Mouse (Mus musculus) layer of hippocampus, postnatal 10 days (tissue): Measurements from ENCODE around the gene Il6ra. TPM values are rescaled to one million over a fixed set of nuclear protein-coding genes. Genes with fewer than 3 reads are reported as not detected.
"Not testable (repeated sequence)": the region's sequence is repeated elsewhere in the genome, so short reads cannot be mapped to it uniquely, and the experiment has no call there.

Experiments
- DNase-seq, 2 experiments: peaks; one replicate each; pipeline ENCODE4 v3.0.0; 2021; ENCODE audit warnings: low spot score in 2 of 2
- total RNA-seq, 2 experiments: library from RNA; stranded (reverse); gene quantifications; 2 replicates each; pipeline ENCODE4 v1.2.3; 2021

The Il6ra gene
- total RNA-seq, 2 experiments from 2014 or later: 4.2 to 4.7 TPM

DNA sequence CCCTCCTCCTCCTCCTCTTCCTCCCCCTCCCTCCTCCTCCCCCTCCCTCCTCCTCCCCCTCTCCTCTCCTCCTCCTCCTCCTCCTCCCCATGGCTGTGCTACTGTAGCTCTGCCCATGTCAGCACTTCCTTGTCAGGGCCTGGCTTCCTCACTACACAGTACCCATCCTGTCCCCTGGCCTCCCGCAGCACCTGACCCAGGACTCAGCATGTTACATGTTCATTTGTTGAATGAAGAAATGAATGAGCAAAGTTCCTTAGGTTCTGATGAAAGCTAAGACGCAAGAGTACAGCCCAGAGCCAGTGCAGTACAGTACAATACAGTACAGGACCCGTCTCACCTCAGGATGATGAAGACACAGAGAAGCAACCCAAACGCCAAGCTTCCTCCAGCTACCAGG lies 36.5 kb downstream of the Il6ra start:
- no peak for DNase-seq

DNA sequence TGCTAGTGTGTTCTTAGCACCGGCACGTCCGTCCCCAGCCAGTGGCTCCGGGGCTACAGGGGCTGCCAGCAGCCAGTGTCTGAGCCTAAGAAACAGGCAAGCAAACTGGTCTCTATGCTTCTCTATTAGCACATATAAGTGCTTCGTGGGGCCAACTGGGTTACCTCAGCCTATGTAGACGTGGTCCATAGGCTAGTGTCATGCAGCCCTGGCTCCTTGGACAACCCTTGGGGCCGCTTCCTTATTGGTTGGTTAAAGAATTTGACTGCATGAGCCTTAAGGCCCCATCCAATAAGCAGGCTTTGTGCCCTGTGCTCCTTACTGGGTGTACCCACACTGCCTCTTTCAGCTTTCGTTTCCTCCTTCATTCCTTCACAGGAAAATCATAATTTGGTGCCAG lies 37.2 kb downstream of the Il6ra start:
- no peak for DNase-seq

DNA sequence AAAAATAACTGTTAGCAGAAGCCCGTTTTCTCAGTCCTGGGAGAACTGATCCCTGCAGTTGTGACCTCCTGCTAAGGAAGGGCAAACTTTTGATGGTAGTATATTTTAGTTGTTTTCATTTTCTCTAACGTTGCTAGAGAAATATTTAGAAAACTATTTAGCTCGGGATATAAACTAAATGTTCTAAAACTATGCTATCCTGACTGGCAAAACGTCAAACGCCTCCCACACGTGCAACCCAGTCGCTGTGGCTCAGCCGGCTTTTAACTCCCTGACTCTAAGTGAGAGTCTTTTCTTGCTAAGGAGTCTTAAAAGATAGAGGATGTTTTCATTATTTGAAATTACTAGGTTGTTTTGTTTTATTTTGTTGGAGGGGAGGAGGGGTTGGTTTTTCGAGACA lies 38.0 kb downstream of the Il6ra start:
- DNase-seq: no peak

DNA sequence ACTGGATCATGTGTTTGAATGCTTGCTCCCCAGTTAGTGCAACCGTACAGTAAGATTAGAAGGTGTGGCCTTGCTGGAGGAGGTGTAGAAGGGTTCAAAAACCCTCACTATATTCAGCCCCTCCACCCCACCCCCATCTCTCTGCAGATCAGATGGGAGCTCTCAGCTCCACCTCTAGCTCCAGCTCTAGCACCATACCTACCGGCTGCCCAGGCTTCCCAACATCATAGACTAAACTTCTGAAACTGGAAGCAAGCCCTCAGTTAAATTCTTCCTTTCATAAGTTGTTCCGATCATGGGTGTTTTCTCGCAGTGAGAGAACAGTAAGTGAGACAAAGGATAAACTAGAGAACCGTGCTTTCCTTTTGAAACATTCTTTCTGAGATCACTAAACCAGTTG lies 38.9 kb downstream of the Il6ra start:
- DNase-seq: no peak

DNA sequence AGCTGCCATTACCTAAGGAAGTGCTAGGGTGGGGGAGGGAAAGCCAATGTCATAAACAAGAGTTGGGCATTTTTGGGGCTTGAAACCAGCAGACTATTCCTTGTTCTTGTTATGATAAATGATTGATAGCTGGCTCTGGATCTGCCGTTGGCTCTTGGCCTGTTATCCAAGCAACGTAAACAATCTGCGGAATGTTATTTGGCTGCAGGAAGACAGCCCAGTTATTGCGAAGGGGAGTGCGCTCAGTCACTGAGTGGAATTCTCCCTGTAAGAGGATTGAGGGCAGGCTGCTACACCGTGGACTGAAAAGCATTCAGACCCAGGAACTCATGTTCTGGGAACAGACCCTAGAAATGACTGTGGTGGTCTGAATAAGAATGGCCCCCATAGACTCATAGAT lies 40.3 kb downstream of the Il6ra start:
- no peak for DNase-seq

DNA sequence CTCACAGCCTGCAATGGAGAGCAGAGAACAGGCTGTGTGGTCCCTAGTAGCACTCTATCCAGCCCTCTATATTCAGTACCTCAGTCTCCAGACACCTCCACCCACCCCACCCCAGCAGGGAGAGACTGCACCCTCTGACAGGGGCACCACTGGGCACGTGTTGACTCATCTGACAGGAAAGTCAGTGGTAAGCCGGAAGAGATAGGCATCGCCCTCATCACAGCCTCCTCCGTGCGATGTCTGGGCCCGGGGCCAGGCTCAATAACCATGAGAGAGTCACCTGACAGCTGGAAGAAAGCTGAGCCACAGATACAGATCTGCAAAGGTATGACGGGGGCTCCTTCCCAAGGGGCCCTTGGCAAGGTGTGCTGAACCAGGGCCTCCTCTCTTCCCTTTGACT lies 40.8 kb downstream of the Il6ra start:
- no peak for DNase-seq

DNA sequence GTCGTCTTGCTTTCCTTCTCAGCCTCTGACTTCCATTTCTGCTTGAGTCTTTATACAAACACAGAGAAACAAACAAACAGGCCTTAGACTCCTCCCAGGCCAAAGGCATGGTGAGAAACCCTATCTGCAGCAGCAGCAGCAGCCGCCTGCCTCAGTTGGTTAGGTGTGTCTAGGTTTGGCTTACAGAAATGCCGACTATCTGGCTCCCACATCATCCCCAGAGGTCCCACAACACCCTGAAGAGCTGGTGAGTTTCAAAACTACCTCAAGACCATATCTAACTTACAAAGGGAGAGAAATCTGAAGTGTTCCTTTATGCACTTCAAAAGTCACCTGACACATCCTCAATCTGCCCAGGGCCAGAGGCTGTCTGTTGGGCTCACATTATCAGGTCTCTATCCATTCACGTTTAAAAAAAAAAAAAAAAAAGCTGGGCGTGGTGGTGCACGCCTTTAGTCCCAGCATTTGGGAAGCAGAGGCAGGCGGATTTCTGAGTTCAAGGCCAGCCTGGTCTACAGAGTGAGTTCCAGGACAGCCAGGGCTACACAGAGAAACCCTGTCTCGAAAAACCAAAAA lies 41.6 kb downstream of the Il6ra start:
- no peak for DNase-seq

DNA sequence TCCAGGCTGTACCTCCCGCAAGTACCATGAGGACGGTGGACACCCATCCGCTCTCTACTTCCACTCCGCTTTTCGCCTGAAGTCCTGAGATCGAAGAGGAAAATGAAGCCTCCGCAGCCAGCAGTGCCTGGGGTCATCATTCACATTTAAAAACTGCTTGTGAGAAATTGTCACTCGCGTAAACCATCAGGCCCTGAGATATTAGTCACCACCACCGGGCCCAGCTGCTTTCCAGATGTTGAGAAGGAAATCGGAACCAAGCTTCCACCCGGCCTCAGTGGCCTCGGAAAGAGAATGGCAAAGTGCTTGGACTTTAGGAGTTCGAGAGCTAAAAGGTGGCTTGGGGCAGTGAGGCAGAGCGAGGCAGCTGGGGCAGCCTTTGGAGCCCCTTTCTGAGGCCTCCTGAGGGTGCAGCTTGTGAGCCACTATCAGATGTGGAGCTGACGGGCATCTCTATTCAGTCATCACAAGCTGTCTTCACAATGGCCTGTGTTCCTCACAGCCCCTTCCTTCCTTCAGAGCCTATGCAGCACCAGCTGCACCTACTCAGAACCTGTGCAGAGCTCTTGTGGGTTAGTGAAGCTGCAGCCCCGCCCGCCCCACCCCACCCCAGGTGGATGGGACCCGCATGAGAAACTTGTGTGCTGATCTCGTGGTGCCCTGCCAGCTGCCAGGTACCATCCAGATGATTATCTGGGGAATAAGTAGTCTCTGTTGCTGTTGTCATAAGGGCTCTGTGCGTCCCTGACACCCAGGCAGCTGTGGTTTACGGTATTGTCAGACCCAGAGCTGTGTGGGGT lies 42.3 kb downstream of the Il6ra start:
- no peak for DNase-seq

DNA sequence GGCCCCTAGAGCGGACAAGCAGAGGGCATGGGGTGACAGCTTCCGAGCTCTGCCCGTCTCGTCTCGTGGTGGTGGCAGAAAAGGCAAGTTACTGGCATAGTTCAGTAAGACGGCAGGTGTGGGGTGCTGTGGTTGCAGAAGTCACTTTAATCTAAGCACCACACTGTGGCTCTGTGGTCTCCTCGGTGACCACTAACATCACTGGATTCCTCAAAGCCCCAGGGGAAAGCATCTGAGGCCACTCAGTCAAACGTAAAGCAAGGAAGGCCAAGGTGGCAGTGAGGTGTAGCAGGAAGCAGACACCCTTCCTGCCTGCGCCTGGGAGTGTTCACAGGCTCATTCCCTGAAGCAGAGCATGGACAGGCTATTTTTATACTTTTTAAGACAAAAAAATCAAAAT lies 43.4 kb downstream of the Il6ra start:
- no peak for DNase-seq

DNA sequence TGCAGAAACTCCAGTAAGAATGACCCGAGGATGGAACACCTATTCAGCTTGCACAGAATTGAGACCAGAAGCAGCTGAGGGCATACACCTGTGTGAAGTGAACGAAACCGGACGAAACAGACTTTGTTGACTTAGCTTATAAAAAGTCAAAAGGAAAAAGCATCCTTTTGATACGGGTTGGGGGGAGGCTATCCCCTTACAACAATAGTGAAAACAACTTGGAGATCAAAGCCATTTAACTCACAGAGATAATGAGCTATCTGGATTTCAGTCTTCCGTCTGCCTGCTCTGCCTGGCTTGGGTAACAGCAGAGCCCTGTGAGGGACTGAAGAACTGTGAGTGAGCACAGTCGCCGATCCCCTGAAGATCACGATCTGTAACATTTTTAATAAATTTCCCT lies 44.0 kb downstream of the Il6ra start:
- DNase-seq: no peak

DNA sequence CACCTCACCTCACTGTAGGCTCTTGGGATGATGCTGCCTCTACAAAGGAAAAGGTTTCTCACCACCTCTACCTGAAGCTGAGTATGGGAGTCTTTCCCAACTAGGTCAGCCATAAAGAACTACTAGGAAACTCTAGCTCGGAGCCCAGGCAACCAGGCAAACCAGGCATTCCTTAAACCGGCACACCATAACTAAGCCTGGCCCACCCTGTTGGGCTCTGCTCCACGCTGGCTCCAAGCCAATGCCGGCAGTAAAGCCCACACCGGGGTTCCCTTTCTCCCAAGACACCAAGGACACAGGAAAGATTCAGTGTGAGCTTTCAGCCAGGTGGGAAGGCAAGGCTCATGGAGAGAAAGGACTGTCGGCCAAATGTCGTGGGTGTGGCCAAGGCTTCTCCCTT lies 44.6 kb downstream of the Il6ra start:
- no peak for DNase-seq

DNA sequence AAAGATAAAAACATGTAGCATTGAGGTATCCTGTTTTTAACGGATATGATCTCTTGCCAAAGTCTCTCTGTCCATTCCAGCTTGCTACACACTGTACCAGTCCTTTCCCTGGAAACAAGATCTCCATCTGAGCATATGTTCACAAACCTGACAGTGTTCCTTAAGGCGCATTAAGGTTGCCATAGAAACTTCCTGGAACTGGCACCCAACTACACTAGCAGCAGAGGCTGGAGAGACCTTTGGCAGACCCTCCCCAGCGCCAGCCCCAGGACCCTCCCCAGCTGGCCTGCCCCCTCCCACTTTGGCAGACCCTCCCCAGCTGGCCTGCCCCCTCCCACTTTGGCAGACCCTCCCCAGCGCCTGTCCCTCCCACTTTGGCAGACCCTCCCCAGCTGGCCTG lies 45.3 kb downstream of the Il6ra start:
- DNase-seq: no peak

DNA sequence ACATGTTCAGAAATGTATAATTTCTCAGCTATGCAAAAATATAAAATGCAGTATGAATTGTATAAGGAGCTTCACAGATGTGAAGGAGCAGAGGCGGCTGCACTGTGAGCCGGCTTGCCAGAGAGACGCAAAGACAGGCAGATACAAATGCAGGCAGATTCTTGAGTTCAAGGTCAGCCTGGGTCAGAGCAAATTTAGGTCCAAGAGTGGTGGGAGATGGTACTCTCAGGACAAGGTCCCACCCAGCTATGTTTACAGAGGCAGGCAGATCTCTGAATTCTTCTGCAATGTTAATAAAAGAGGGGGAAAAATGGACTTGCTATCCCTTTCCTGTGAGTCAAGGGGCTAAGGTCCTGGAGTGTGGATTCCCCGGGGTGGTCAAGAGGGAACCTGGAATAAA lies 47.2 kb downstream of the Il6ra start:
- no peak for DNase-seq

DNA sequence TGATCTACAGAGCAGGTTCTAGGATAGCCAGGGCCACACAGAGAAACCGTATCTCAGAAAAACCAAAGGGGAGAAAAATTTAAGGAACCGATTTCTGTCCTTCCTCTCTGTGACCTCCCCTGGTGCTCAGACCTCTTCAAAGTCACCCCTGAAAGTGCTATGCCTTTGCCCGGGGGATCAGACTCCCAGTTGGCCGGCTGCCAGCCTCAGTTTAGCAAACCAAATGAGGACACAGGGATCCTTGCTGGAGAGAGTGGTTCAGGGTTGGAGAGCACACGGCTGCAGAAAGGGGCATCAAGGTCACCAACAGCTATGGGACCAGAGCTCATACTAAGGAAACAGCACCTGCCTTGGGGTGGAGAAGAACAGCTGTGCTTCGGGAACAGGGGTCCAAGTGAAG lies 48.0 kb downstream of the Il6ra start:
- no peak for DNase-seq

DNA sequence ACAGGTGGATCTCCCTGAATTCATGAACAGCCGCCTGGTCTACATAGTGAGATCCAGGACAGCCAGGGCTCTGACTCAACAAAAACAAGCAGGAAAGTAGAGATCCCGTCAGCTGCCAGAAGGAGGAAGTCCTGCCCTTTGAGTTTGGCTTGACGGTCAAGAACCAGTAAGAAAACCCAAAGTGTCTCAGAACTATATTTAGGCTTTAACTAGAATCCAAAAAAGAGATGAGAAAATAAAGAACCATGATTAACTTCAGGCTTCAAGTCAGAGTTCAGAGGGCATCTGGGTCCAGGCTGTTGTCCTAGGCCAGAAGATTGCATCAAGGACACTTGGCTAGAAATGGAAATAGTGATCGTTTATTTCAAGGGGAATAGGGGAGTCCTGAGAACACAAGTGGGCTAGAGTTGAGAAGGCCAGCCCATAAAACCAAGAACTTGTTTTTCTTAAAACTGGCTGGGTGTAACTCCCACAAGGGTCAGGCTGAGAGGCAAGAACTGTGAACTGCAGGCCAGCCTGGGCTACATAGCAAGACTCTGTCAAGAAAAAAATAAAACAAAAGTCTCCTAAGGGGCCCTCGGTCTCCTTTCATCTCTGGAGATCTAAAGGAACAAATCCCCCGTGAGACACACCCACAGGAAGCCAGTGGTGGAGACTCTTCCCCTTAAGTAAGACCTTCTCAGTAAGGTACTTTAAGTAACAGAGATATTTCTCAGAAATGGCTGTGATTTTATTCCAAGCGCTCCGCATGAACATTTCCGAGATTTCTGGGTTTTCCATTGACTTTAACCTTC lies 49.1 kb downstream of the Il6ra start:
- no peak for DNase-seq

DNA sequence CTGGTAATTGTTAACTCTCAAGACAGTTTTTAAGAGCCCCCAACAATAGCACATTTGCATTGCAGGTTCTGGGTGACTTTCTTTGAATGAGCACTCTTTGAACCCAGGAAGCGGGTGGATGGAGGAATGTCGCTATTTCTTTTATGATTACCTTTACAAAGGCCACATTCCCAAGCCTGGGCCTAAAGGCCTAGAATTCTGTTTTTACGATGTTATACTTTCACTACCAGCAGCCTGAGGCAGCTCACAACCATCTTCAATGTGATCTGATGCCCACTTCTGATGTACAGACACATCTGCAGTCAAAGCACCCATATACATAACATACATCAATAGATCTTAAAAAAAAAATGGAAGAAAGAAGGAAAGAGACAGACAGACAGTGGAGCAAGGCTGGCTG lies 49.7 kb downstream of the Il6ra start:
- DNase-seq: not testable (repeated sequence)

DNA sequence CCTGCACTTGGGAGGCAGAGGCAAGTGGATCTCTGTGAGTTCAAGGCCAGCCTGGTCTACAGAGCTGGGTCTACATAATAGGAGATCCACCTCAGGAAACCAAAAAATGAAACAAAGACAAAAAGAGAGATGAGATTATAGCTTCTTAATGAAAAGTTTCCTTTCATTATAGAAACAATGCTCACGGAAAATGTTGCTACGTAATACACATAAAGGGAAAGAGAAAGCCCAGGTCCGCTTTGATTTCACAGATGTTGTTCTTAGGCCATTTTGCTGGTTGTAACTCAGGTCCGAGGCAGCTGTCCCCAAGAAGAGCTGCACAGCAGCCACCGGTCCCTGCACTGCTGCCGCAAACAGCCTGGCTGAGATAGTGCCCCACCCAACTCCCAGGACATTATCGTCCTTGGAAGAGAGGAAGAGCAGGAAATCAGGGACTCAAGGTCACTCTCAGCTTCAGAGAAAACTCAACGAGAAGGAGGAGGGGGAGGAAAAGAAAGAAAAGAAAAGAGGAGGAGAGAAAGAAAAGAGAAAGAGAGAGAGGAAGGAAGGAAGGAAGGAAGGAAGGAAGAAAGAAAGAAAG lies 50.7 kb downstream of the Il6ra start:
- DNase-seq: no peak

DNA sequence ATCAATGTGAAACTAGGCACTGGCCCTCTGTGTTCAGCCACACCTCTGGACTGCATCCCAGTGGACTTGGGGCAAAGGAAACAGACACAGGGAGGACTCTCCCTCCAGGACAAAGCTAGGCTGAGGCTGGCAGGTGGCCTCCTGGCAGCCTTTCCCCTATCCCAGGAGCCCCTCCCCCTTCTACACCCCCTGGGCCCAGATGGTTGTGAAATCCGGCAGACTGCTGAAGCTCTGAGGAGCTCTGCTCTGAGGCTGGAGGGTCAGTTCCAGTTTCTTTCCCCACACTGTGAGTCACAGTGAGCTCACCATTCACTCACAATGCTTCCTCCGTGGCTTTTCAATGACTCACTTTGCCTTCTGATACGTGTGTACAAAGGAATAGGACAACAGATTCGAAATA lies 51.9 kb downstream of the Il6ra start:
- peak; percentile 61 to 69 for DNase-seq

DNA sequence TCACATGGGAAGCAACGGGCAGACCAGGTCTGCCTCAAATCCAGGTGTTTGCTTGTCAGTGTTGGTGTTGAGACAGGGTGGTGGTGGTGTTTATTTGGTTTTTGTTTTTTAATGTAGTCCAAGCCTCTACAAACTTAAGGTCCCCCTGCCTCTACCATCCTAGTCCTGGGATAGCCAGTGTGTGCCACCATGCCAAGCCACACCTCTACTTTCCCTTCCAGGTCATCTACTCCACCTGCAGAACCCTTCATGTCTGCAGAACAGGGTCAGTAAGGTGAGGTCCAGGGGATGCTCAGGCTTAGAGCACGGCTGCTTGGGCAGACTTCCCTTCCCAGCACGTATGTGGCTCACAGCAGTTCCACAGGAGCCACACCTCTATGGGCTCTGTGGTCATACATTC lies 52.7 kb downstream of the Il6ra start:
- DNase-seq: no peak

DNA sequence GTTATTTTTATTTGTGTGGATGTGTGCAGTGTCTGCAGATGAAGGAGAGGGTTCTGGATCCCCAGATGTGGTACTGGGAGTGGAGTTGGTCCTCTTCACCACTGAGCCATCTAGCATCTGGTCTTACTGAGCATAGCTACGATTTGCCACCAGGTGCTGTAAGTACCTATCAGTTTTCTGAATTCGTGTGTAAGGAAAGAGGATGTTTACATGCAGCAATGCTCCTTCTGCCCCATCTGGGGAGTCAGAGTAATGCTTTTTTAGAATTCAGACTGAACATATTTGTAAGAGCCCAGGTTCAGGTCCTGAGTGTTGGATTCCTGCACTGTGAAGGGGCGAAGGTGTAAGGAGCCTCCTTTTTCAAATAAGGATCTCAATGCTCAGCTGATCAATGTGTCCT lies 53.1 kb downstream of the Il6ra start:
- no peak for DNase-seq

DNA sequence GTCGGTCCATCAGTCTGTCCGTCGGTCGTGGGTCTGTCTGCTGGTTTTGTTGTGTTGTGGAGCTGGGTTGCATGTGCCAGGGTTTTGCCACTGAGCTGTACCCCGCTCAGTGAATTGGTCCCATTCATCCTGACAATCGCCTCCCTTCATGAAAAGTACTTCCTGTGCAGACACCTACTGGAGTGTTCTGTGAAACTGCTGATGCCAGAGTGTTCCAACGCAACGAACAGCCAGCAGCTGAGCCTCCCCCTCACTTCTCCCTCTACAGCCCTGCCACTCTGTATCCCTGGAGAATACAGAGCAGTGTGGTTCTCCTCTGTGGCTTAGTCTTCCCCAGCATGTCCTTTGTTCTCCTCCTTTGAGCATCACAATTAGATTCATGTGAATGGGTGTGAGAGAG lies 54.1 kb downstream of the Il6ra start:
- DNase-seq: peak; percentile 66 to 67

DNA sequence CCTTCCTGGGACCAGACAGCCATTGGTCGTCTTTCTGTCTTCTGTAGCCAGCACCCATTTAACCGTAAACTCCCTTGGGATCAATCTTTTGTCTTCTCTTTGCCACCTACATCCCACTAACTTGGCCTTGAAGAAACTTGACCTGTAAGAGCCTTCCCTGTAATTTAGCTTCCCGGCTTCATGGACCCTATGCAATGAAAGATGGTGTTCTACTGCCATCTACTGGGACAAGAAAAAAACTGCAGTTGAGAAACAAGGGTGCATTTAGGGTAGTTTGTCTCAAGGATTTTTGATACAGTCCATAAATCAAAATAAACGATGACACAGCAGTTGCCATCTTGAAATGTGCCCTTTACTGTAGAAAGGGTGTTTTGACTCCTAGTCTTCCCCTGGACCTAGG lies 54.9 kb downstream of the Il6ra start:
- no peak for DNase-seq
